Mouse (Mus musculus): Measurements from ENCODE around the gene Gm17087.

DNA sequence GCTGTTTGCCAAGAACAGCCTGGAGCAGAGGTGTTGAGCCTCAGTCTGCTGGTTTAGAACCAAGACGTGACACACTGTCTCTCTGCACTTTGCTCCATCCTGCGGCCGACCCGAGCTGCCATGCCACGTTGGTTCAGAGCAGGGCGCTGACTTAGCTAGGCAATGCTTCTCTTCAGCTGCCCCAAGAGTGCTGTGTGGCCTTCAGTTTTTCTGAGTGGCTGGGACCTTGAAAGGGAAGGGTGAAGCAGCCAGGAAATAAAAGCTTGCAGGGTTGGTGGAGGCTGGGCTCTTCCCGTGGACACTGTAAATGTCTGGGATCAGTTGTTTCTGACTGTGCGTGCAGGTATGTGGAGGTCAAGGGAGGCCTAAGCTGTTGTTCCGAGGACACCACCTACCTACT, 20.4 kb downstream of the Gm17087 start:
- no peak for TF ChIP-seq CTCF (IDR thresholded peaks at IDR 0.05; ENCODE audit: low read depth)
- no peak for TF ChIP-seq EP300 (IDR thresholded peaks at IDR 0.05; ENCODE audit: low read depth)

Data from liver, embryonic 14.5 days (tissue).